Mouse (Mus musculus): ENCODE measurements at regions not wholly inside any gene's neighbourhood (a gene's known extent, or its start where the extent isn't known, plus 50 kb on each side); places are given as distances from the start of the nearest gene placed in this dataset.

DNA sequence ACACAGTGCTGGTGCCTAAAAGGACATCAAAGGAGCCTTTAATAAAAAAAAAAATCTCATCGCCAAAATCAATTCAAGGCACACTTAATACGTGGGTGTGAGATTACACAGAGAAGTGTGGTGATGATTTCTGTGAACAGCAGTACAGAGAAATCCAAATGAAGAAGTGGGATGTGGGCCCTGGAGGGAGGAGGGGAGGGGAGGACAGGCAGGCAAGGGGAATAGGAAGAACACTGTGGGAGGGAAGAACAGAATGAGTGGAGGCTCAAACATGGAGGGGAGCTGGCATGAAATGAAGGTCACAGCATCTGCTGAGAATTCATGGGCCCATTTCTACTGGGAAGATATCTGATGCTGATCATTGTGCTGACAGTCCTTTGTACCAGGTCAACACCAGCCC is 171.0 kb upstream of the AI593442 start:
- 68% methylated on average over 2 of the region's 2 CpGs for WGBS
- DNase-seq: no peak
- no peak overlapping the region for H3K4me3 ChIP-seq (ENCODE audit: low read depth, low read length)
- no peak for ATAC-seq (ENCODE audit: insufficient read depth)
- no peak overlapping the region for H3K9ac ChIP-seq
- TF ChIP-seq CTCF (IDR thresholded peaks at IDR 0.05; ENCODE audit: low read depth): no peak
- no peaks in the 10 kb centered on the region for H3K36me3 ChIP-seq (ENCODE audit: insufficient read depth)
- H3K4me2 ChIP-seq: no peak overlapping the region
- H3K4me1 ChIP-seq (ENCODE audit: insufficient read depth): no peaks in the 10 kb centered on the region
- no peaks in the 10 kb centered on the region for H3K9me3 ChIP-seq (ENCODE audit: low read depth, low read length)
- H3K27me3 ChIP-seq (ENCODE audit: insufficient read depth, low read length): no peaks in the 10 kb centered on the region
- H3K27ac ChIP-seq (ENCODE audit: low read depth): no peak overlapping the region

DNA sequence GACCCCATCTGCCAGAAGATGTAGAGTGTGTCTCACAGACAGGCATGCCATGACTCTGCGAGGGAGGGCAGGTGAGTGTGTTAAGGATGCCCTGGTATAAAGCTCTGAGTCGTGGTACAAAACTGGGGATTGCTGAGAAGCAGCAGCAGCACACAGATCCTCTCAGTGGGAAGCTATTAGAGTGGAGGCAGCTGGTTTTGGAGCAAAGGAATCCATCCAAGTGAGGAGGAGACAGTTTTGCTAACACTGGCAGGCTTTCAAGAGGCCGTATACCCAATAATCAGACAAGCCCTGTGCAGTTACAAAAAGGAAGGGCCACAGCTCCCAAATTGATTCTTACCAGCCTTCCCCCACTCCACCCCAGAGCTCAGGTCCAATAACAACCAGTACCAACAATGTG is 170.4 kb upstream of the AI593442 start:
- TF ChIP-seq CTCF (IDR thresholded peaks at IDR 0.05; ENCODE audit: low read depth): no peak
- H3K36me3 ChIP-seq (ENCODE audit: insufficient read depth): no peaks in the 10 kb centered on the region
- no peak overlapping the region for H3K27ac ChIP-seq (ENCODE audit: low read depth)
- no peaks in the 10 kb centered on the region for H3K9me3 ChIP-seq (ENCODE audit: low read depth, low read length)
- ATAC-seq (ENCODE audit: insufficient read depth) (no peak), DNase-seq (peak; percentile 19)
- H3K4me3 ChIP-seq (ENCODE audit: low read depth, low read length): no peak overlapping the region
- H3K9ac ChIP-seq: no peak overlapping the region
- H3K4me1 ChIP-seq (ENCODE audit: insufficient read depth): no peaks in the 10 kb centered on the region
- WGBS: 56% methylated on average over 3 of the region's 3 CpGs
- H3K4me2 ChIP-seq: no peak overlapping the region
- H3K27me3 ChIP-seq (ENCODE audit: insufficient read depth, low read length): no peaks in the 10 kb centered on the region

DNA sequence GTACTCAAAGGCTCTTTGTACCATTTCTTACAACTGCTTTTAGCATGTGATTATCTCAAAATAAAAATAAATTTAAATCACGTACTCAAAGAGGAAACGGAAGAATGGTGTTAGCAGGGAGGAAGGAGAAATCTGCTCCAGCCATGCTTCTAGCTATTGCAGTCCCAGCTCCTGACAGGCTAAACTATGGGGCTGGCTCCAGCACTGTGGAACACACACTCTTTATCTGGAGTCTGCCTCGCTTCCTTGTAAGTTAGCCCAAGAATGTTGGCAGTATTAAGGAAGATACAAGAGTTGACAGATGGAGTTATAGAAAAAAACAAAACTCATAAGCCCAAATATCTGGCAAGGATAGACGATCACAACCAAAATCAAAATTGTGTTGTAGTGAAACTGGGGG is 161.5 kb upstream of the AI593442 start:
- no peaks in the 10 kb centered on the region for H3K4me1 ChIP-seq (ENCODE audit: insufficient read depth)
- H3K36me3 ChIP-seq (ENCODE audit: insufficient read depth): no peaks in the 10 kb centered on the region
- H3K9me3 ChIP-seq (ENCODE audit: low read depth, low read length): no peaks in the 10 kb centered on the region
- WGBS: 62% methylated on average over 4 of the region's 4 CpGs
- H3K4me3 ChIP-seq (ENCODE audit: low read depth, low read length): no peak overlapping the region
- DNase-seq (no peak), ATAC-seq (ENCODE audit: insufficient read depth) (no peak)
- no peak overlapping the region for H3K4me2 ChIP-seq
- no peak overlapping the region for H3K27ac ChIP-seq (ENCODE audit: low read depth)
- H3K27me3 ChIP-seq (ENCODE audit: insufficient read depth, low read length): no peaks in the 10 kb centered on the region
- H3K9ac ChIP-seq: no peak overlapping the region
- no peak for TF ChIP-seq CTCF (IDR thresholded peaks at IDR 0.05; ENCODE audit: low read depth)

DNA sequence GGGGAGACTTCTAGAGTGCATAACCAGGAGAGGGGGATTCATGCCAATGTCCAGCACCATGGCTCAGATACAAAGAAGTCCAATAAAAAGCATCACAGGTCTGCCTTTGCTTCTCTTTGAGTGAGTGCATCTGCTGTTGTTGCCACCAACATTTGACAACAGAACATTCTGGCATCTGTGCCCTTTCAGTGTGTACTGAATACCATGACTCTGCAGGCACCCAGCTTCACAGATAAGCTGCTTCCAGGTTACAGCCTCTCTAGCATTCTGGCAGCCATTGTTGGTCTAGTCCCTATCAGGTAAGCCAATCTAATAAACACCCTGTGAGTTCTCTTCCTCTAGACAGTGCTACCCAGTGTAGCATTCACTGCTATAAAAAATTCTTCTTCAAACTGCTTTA is 160.4 kb upstream of the AI593442 start:
- Histone ChIP-seq H3K4me1 (ENCODE audit: insufficient read depth) (no peaks in the 10 kb centered on the region), H3K9me3 (ENCODE audit: low read depth, low read length) (no peaks in the 10 kb centered on the region), H3K27ac (ENCODE audit: low read depth) (no peak overlapping the region), H3K27me3 (ENCODE audit: insufficient read depth, low read length) (no peaks in the 10 kb centered on the region), H3K36me3 (ENCODE audit: insufficient read depth) (no peaks in the 10 kb centered on the region), H3K4me3 (ENCODE audit: low read depth, low read length) (no peak overlapping the region), H3K4me2 (no peak overlapping the region), H3K9ac (no peak overlapping the region)
- ATAC-seq (ENCODE audit: insufficient read depth) (no peak), DNase-seq (no peak)
- no peak for TF ChIP-seq CTCF (IDR thresholded peaks at IDR 0.05; ENCODE audit: low read depth)

DNA sequence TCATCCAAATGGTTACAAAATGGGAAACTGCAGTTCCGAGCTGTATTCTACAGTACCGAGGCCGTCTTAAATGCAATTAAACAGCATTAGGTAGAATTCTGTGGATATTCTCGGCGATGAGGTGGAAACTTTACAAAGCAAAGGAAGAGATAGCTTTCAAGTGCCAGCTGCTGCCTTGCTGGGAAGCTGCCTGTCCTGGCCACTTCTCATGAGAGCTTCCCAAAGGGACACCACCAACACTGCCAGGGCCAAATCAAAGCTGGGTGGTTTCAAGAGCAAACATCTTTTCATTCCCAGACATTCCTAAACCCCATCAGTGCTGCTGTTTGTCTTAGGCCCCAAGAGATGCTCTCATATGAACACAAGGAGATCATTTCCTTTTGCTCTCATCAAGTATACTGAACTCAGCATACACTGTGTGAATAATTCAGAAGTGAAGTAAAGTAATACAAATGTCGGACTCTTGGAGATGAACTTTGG is 156.6 kb upstream of the AI593442 start:
- WGBS: 78% methylated on average over 6 of the region's 6 CpGs
- H3K4me1 ChIP-seq (ENCODE audit: insufficient read depth): no peaks in the 10 kb centered on the region
- H3K9ac ChIP-seq: no peak overlapping the region
- DNase-seq (no peak), ATAC-seq (ENCODE audit: insufficient read depth) (no peak)
- no peak for TF ChIP-seq CTCF (IDR thresholded peaks at IDR 0.05; ENCODE audit: low read depth)
- H3K36me3 ChIP-seq (ENCODE audit: insufficient read depth): no peaks in the 10 kb centered on the region
- no peak overlapping the region for H3K27ac ChIP-seq (ENCODE audit: low read depth)
- no peak overlapping the region for H3K4me3 ChIP-seq (ENCODE audit: low read depth, low read length)
- no peaks in the 10 kb centered on the region for H3K27me3 ChIP-seq (ENCODE audit: insufficient read depth, low read length)
- H3K4me2 ChIP-seq: no peak overlapping the region
- no peaks in the 10 kb centered on the region for H3K9me3 ChIP-seq (ENCODE audit: low read depth, low read length)

DNA sequence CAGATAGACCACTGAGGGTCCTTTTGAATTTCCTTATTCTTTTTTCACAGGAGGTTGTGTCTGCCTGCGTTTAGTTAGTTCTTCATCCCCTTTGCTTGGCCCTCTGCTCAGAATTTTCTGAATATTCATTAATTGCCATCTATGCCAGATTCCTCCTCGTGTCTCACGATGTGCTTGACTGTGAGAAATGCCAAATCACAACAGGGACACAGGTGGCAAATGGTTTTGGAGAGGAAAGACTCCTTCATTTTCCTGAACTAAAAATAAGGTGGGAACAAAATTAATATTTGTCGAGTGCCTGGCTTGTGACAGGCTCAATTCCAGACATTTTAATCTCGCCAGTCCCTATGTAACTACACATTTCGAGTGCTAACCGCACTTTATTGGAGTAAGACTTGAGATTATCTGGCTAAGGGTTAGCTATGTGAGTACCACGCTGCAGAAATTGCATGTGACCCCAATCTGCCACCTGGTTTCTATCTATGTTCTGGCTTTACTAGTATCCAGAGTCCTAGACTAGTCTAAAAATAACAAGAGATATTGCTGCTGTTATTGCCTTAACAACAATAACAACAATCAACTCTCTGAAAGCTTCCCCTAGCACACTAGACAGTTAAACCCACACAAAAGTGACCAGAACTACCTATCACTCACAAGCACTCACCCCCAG is 156.0 kb upstream of the AI593442 start:
- Histone ChIP-seq H3K27ac (ENCODE audit: low read depth) (no peak overlapping the region), H3K9me3 (ENCODE audit: low read depth, low read length) (no peaks in the 10 kb centered on the region), H3K4me3 (ENCODE audit: low read depth, low read length) (no peak overlapping the region), H3K4me2 (no peak overlapping the region), H3K27me3 (ENCODE audit: insufficient read depth, low read length) (no peaks in the 10 kb centered on the region), H3K9ac (no peak overlapping the region), H3K36me3 (ENCODE audit: insufficient read depth) (no peaks in the 10 kb centered on the region), H3K4me1 (ENCODE audit: insufficient read depth) (no peaks in the 10 kb centered on the region)
- no peak for DNase-seq
- no peak for ATAC-seq (ENCODE audit: insufficient read depth)
- 76% methylated on average over 8 of the region's 8 CpGs for WGBS
- no peak for TF ChIP-seq CTCF (IDR thresholded peaks at IDR 0.05; ENCODE audit: low read depth)

DNA sequence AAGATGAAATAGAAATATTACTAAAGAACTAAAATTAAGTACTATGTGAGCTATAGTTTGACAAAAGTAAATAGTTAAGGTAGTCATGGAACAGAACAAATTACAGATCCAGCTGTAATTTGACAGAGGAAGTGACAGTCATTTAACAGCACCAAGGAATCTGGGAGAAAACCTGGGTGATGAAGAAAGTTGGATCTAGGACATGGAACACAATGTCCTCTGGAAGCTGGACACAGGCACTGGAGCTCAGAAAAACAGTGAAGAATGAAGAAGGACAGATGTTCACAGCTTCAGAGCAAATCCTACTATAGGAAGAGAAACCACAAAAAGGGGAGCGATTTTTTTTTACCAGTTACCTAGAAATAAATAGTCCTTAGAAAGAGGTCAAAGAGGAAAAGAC is 147.2 kb upstream of the AI593442 start:
- no peaks in the 10 kb centered on the region for H3K27me3 ChIP-seq (ENCODE audit: insufficient read depth, low read length)
- H3K9ac ChIP-seq: no peak overlapping the region
- no peak for TF ChIP-seq CTCF (IDR thresholded peaks at IDR 0.05; ENCODE audit: low read depth)
- H3K4me1 ChIP-seq (ENCODE audit: insufficient read depth): no peaks in the 10 kb centered on the region
- H3K4me2 ChIP-seq: no peak overlapping the region
- no peak overlapping the region for H3K4me3 ChIP-seq (ENCODE audit: low read depth, low read length)
- no peaks in the 10 kb centered on the region for H3K9me3 ChIP-seq (ENCODE audit: low read depth, low read length)
- no peak for DNase-seq
- H3K36me3 ChIP-seq (ENCODE audit: insufficient read depth): no peaks in the 10 kb centered on the region
- ATAC-seq (ENCODE audit: insufficient read depth): no peak
- H3K27ac ChIP-seq (ENCODE audit: low read depth): no peak overlapping the region
- 73% methylated on average over 1 of the region's 1 CpGs for WGBS

DNA sequence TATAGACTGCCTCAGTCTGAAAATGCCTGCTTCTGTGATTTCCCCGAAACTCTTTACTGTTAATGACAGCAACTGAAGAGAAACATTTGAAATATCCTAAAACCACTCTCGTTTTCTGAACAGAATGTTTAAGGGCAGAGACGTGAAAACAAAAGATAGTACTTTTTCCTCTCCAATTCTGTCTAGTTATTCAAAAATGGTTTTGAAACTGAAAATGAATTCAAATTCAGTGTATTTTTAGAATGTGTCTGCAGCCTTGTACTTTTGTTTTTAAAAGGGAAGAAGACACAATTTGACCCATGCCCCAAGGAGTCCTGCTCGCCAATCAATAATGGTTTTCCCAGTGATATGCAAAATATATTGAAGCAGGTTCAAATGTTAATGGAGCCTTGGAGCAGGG is 136.7 kb upstream of the AI593442 start:
- Histone ChIP-seq H3K36me3 (ENCODE audit: insufficient read depth) (no peaks in the 10 kb centered on the region), H3K4me3 (ENCODE audit: low read depth, low read length) (no peak overlapping the region), H3K9me3 (ENCODE audit: low read depth, low read length) (no peaks in the 10 kb centered on the region), H3K27ac (ENCODE audit: low read depth) (no peak overlapping the region), H3K4me2 (no peak overlapping the region), H3K4me1 (ENCODE audit: insufficient read depth) (no peaks in the 10 kb centered on the region), H3K9ac (no peak overlapping the region), H3K27me3 (ENCODE audit: insufficient read depth, low read length) (no peaks in the 10 kb centered on the region)
- DNase-seq (no peak), ATAC-seq (ENCODE audit: insufficient read depth) (no peak)
- TF ChIP-seq CTCF (IDR thresholded peaks at IDR 0.05; ENCODE audit: low read depth): no peak
- 80% methylated on average over 4 of the region's 4 CpGs for WGBS
